Comparison of ENCODE assay signal across 10 mouse cellular contexts in the genomic region with DNA sequence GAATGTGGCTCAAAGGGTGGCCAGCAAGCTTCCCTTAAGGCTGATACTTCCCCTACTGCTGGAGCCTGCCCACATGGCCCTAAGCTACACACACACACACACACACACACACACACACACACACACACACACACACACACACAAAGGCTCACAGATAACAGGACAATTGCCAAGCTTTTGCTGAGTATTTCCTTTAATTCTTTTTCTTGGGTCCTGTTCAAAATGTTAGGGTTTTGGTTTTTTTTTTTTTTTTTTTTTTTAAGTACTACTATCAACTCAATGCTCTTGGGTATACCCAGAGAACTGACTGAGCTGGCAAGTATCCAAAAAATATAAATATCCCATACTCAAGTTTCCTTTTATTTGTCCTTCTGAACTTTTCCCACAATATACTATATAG.
DNase-seq lines count a peak whose midpoint lies in the region; ATAC-seq and TF ChIP-seq lines count a peak whose summit lies in the region.
"Had no signal": no experiment of that assay in that cellular context is flagged by ENCODE, and none has a peak within 500 bp of the region (broad histone marks: within the 10 kb centered on the region; RNA-seq: fewer than 3 reads in every experiment).

No protein-coding gene starts in this region.

- H3K9ac ChIP-seq in lung, embryonic 14.5 days = no peak overlapping the region
- H3K9ac ChIP-seq in intestine, embryonic 16.5 days (ENCODE audit: low read depth, low read length) = no peak overlapping the region
- H3K9ac ChIP-seq: hindbrain, embryonic 12.5 days; liver, embryonic 13.5 days had no signal

- H3K27me3 ChIP-seq in lung, embryonic 14.5 days (ENCODE audit: insufficient read depth, low read length) = no peaks in the 10 kb centered on the region
- H3K27me3 ChIP-seq in intestine, embryonic 16.5 days (replicated peaks; ENCODE audit: control insufficient read depth, insufficient read depth, low read length) = no peaks in the 10 kb centered on the region
- H3K27me3 ChIP-seq: hindbrain, embryonic 12.5 days; liver, embryonic 13.5 days had no signal

- H3K4me2 ChIP-seq in lung, embryonic 14.5 days = no peak overlapping the region
- no peak overlapping the region for H3K4me2 ChIP-seq in intestine, embryonic 16.5 days (ENCODE audit: low read depth, low read length)
- H3K4me2 ChIP-seq: hindbrain, embryonic 12.5 days; liver, embryonic 13.5 days had no signal

- no peak for TF ChIP-seq CTCF in lung, embryonic 14.5 days (IDR thresholded peaks at IDR 0.05; ENCODE audit: low read depth)

- no peaks in the 10 kb centered on the region for H3K9me3 ChIP-seq in lung, embryonic 14.5 days (ENCODE audit: low read depth, low read length)
- no peaks in the 10 kb centered on the region for H3K9me3 ChIP-seq in intestine, embryonic 16.5 days (ENCODE audit: control insufficient read depth, low read length)
- H3K9me3 ChIP-seq: hindbrain, embryonic 12.5 days; liver, embryonic 13.5 days had no signal

- H3K4me3 ChIP-seq in lung, embryonic 14.5 days (ENCODE audit: low read depth, low read length) = no peak overlapping the region
- no peak overlapping the region for H3K4me3 ChIP-seq in intestine, embryonic 16.5 days (ENCODE audit: low read length)
- H3K4me3 ChIP-seq: hindbrain, embryonic 12.5 days; liver, embryonic 13.5 days had no signal

- peak; percentile 6 for DNase-seq in adrenal gland, postnatal 14 days
- no peak for DNase-seq in adrenal gland, adult 18-20 months (ENCODE audit: low spot score in 2 of 2)
- peak; percentile 70 for DNase-seq in lung, embryonic 14.5 days
- no peak for DNase-seq in lung, postnatal 25 days (ENCODE audit: low spot score)
- no peak for DNase-seq in cerebellum, postnatal 25 days
- no peak for DNase-seq in cerebellum, adult 18-20 months
- DNase-seq: liver, embryonic 13.5 days had no signal

- H3K27ac ChIP-seq in lung, embryonic 14.5 days (ENCODE audit: low read depth) = no peak overlapping the region; the same call in 1 of the 2 replicates
- H3K27ac ChIP-seq in intestine, embryonic 16.5 days (ENCODE audit: low read length) = no peak overlapping the region
- H3K27ac ChIP-seq: hindbrain, embryonic 12.5 days; liver, embryonic 13.5 days had no signal

- peak; percentile 90 for ATAC-seq in lung, embryonic 14.5 days (ENCODE audit: insufficient read depth)
- ATAC-seq in intestine, embryonic 16.5 days = peak; percentile 38
- peak; percentile 31; the same call in 1 of the 2 replicates for ATAC-seq in megakaryocyte progenitor cell, adult 5-6 weeks (replicated peaks; ENCODE audit: poor library complexity)

- H3K4me1 ChIP-seq in lung, embryonic 14.5 days (ENCODE audit: insufficient read depth) = peaks cover 2% of the 10 kb centered on the region; the same call in 1 of the 2 replicates
- H3K4me1 ChIP-seq in intestine, embryonic 16.5 days (ENCODE audit: control insufficient read depth, insufficient read depth, low read length) = peaks cover 4% of the 10 kb centered on the region; the same call in 1 of the 2 replicates

- no peaks in the 10 kb centered on the region for H3K36me3 ChIP-seq in lung, embryonic 14.5 days (ENCODE audit: insufficient read depth)
- H3K36me3 ChIP-seq in intestine, embryonic 16.5 days (ENCODE audit: control insufficient read depth, insufficient read depth, low read length) = no peaks in the 10 kb centered on the region
- H3K36me3 ChIP-seq: hindbrain, embryonic 12.5 days; liver, embryonic 13.5 days had no signal

Comparison
In these comparisons a context has a peak if more than half of its experiments do, and no peak if none do; other contexts are left out.
1. DNase-seq: peak in adrenal gland, postnatal 14 days (single experiment) and lung, embryonic 14.5 days (single experiment); none in adrenal gland, adult 18-20 months (0 of 2), lung, postnatal 25 days (single experiment), cerebellum, postnatal 25 days (0 of 2) and cerebellum, adult 18-20 months (0 of 2).
2. ATAC-seq: peak in every context shown above with its lines; median percentile 90 in lung, embryonic 14.5 days; 38 in intestine, embryonic 16.5 days; 31 in megakaryocyte progenitor cell, adult 5-6 weeks.